Mouse (Mus musculus) kidney, adult 2 months (tissue): ENCODE data around the gene Pappa2.

ENCODE experiments used
- CTCF ChIP-seq: fragments of 200-500 bp; conservative IDR thresholded peaks from 2 replicates; pipeline ENCODE4 v1.5.1; 2011; ENCODE audit warnings: low read depth, mild to moderate bottlenecking, control low read depth, low read length, moderate library complexity, mixed read lengths; ENCODE audit not compliant: insufficient read depth, insufficient read length
- POLR2A ChIP-seq: fragments of 200-500 bp; IDR thresholded peaks from one replicate; pipeline ENCODE4 v1.6.1; 2011; ENCODE audit warnings: low read depth, low read length, control low read depth

- no peak for TF ChIP-seq CTCF
- TF ChIP-seq POLR2A, result no peak
These were observed 314.3 kb downstream of the Pappa2 start for GRCm38 (mm10) chr1:158666001-158666400.
